Mouse (Mus musculus) left cerebral cortex, adult 2 months (tissue): ENCODE data around the gene Cib4. TPM values are rescaled to one million over a fixed set of nuclear protein-coding genes. Genes with fewer than 3 reads are reported as not detected.

Experiments
- DNase-seq, 2 experiments: peaks; one replicate each; pipeline ENCODE4 v3.0.0; 2021 to 2022; ENCODE audit warnings: low spot score in 2 of 2, mixed read lengths in 1 of 2; ENCODE audit errors: extremely low spot score in 1 of 2
- H3K27ac ChIP-seq: fragments of 200-600 bp; 2 replicates; pipeline ENCODE4 v1.8.1; 2022
- H3K4me3 ChIP-seq: fragments of 200-600 bp; 2 replicates; pipeline ENCODE4 v1.8.1; 2022
- CTCF ChIP-seq: fragments of 200-600 bp; IDR thresholded peaks from 2 replicates; pipeline ENCODE4 v1.8.1; 2022; ENCODE audit warnings: antibody characterized with exemption, mild to moderate bottlenecking, moderate library complexity
- intact Hi-C: fragments of 180-260 bp; cut with DNase I; formaldehyde crosslinking; loops from one replicate; pipeline ENCODE4 v1.15.1; 2025
- total RNA-seq, 2 experiments: library from RNA; stranded (reverse); gene quantifications; 2 replicates each; pipeline ENCODE4 v1.2.3; 2021

Cib4 gene
- total RNA-seq, 2 experiments from 2014 or later: not detected

GRCm38 (mm10) chr5:30461821-30462220, 83.8 kb downstream of the Cib4 start, which contains the start of gene Otof:
Gene Otof, minus strand, starts transcription at chr5:30461932.
- peak; percentile 69 to 74 for DNase-seq
- no peak for TF ChIP-seq CTCF
- intact Hi-C loops: no loop called here
- Histone ChIP-seq H3K4me3 (peak within 1 kb of the TSS; percentile 26; the same call in 1 of the 2 replicates), H3K27ac (0 out of 2 replicates have a peak within 1 kb of the TSS, but pooled peaks have one; percentile 28)

- peak; percentile 40 for TF ChIP-seq CTCF
- H3K4me3 ChIP-seq: no peak overlapping the region
- intact Hi-C loops: no loop called here
- no peak overlapping the region for H3K27ac ChIP-seq
- no peak for DNase-seq
Observed at GRCm38 (mm10) chr5:30460155-30460554, 85.5 kb downstream of the Cib4 start.

GRCm38 (mm10) chr5:30456056-30456455, 89.6 kb downstream of the Cib4 start:
- no peak for DNase-seq
- peak; percentile 62 for TF ChIP-seq CTCF
- intact Hi-C loops: no loop called here
- Histone ChIP-seq H3K27ac (no peak overlapping the region), H3K4me3 (no peak overlapping the region)

GRCm38 (mm10) chr5:30444327-30444895, 101.2 kb downstream of the Cib4 start:
- no peak for TF ChIP-seq CTCF

GRCm38 (mm10) chr5:30442196-30442595, 103.4 kb downstream of the Cib4 start:
- peak; percentile 68 for TF ChIP-seq CTCF
- no peak overlapping the region for H3K4me3 ChIP-seq
- intact Hi-C loops: no loop called here
- no peak overlapping the region for H3K27ac ChIP-seq
- no peak for DNase-seq

More at GRCm38 (mm10) chr5:30444327-30444895, 101.2 kb downstream of the Cib4 start:
- Histone ChIP-seq H3K4me3 (no peak overlapping the region), H3K27ac (no peak overlapping the region)
- DNase-seq: no peak
- intact Hi-C loops: no loop called here

GRCm38 (mm10) chr5:30440308-30440906, 105.2 kb downstream of the Cib4 start:
- intact Hi-C loops: no loop called here

GRCm38 (mm10) chr5:30438931-30439330, 106.7 kb downstream of the Cib4 start:
- TF ChIP-seq CTCF: no peak; the same call in 1 of the 2 replicates
- Histone ChIP-seq H3K4me3 (no peak overlapping the region), H3K27ac (no peak overlapping the region)
- intact Hi-C loops: no loop called here
- no peak for DNase-seq

More at GRCm38 (mm10) chr5:30440308-30440906, 105.2 kb downstream of the Cib4 start:
- DNase-seq: no peak
- TF ChIP-seq CTCF: no peak
- Histone ChIP-seq H3K27ac (no peak overlapping the region), H3K4me3 (no peak overlapping the region)

Other genes with a start within 250 kb of the Cib4 start
- 10 to 100 TPM; 20.7 to 27.5 TPM for gene Otof, start 83.9 kb downstream of the Cib4 start, total RNA-seq
- not detected for gene 1700001C02Rik, start 79.8 kb downstream of the Cib4 start, total RNA-seq
- 10 to 100 TPM; 22.4 to 23.1 TPM for gene Kcnk3, start 42.3 kb upstream of the Cib4 start, total RNA-seq
- gene Slc35f6, start 102.1 kb upstream of the Cib4 start, total RNA-seq: 10 to 100 TPM; 42.2 to 45.6 TPM
- gene Cenpa, start 120.9 kb upstream of the Cib4 start, total RNA-seq: 1 to 10 TPM; 5.5 to 6.2 TPM
- 10 to 100 TPM; 21.2 to 27.3 TPM for gene Dpysl5, start 165.7 kb upstream of the Cib4 start, total RNA-seq